Mouse (Mus musculus): ENCODE data around the gene Rnh1. TPM values are rescaled to one million over a fixed set of nuclear protein-coding genes. Genes with fewer than 3 reads are reported as not detected.

The Rnh1 gene
- polyA plus RNA-seq, 1 experiment: 195 TPM

DNA sequence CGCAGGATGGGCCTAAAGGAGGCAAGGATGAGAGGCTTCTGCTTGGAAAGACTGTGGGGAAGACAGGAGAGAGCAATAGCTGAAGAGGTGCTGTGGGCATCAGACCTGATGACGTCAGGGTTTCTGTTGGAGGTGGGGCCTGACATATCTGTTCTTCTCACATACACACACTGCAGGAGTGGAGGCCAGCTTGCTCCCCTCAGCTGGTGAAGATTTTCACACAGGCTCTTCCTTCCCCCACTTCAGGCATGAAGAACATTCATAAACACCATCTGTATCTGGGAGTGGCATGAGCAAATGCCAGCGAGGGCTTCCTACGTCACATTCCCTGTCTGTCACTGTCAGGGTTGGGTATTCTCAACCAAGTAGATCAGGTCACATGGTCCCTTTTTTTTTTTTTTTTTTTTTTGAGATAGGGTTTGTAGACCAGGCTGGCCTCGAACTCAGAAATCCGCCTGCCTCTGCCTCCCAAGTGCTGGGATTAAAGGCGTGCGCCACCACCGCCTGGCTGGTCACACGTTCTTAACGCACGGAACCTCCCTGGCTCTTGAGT lies 26.5 kb downstream of the Rnh1 start:
- H3K4me3 ChIP-seq (replicated peaks; ENCODE audit: extremely low read depth, low read depth, low read length): no peak overlapping the region
- no peaks in the 10 kb centered on the region for H3K4me1 ChIP-seq (ENCODE audit: control insufficient read depth, insufficient read depth, low read length)
- 90% methylated on average over 12 of the region's 12 CpGs for WGBS
- no peak for TF ChIP-seq POLR2A (IDR thresholded peaks at IDR 0.05; ENCODE audit: borderline replicate concordance, extremely low read depth, low read depth, low read length)
- no peak for TF ChIP-seq CTCF (IDR thresholded peaks at IDR 0.05; ENCODE audit: insufficient read depth, low read length)
- no peak for DNase-seq

DNA sequence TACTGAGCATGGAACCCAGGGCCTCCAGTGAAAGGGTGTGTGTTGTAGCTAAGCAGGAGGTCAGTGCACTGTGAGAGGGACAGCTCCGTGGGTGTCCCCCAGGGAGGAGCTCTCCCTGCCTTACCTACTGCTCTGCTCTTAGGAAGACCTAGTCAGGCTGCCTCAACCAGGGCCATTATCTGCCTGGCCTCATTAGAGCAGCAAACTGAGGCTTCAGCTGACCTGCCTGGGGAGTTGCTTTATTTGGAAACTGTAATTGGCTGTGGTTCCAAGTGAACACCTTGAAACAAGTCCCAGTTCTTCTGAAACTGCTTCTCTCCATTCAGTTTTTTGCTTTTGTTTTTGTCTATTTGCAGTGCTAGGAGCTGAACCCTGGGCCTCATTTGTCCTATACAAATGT lies 27.3 kb downstream of the Rnh1 start:
- WGBS: 54% methylated on average over 1 of the region's 1 CpGs
- Histone ChIP-seq H3K4me1 (ENCODE audit: control insufficient read depth, insufficient read depth, low read length) (no peaks in the 10 kb centered on the region), H3K4me3 (replicated peaks; ENCODE audit: extremely low read depth, low read depth, low read length) (no peak overlapping the region)
- TF ChIP-seq POLR2A (IDR thresholded peaks at IDR 0.05; ENCODE audit: borderline replicate concordance, extremely low read depth, low read depth, low read length) (no peak), CTCF (IDR thresholded peaks at IDR 0.05; ENCODE audit: insufficient read depth, low read length) (no peak)
- DNase-seq: no peak

DNA sequence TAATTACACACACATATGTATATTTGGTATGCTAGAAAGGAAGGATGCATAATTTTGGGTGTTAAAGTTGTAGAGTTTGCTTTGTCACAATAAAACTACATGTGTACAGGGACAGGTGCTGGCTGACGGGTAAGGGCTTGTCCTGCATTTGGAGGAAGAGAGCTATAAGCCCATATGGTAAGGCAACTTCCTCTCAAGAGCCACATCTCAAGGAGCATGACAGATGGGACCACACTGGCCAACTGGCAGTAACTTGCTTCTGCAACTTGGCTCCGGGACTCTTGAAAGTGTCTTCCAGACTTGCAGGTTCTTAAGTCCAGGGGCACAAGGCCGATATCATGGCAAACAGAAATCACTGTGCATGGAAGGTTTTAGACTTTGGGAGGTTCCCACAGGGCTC lies 28.0 kb downstream of the Rnh1 start:
- DNase-seq: no peak
- no peak for TF ChIP-seq CTCF (IDR thresholded peaks at IDR 0.05; ENCODE audit: insufficient read depth, low read length)
- TF ChIP-seq POLR2A (IDR thresholded peaks at IDR 0.05; ENCODE audit: borderline replicate concordance, extremely low read depth, low read depth, low read length): no peak
- Histone ChIP-seq H3K4me3 (replicated peaks; ENCODE audit: extremely low read depth, low read depth, low read length) (no peak overlapping the region), H3K4me1 (ENCODE audit: control insufficient read depth, insufficient read depth, low read length) (no peaks in the 10 kb centered on the region)
- 84% methylated on average over 3 of the region's 3 CpGs for WGBS

DNA sequence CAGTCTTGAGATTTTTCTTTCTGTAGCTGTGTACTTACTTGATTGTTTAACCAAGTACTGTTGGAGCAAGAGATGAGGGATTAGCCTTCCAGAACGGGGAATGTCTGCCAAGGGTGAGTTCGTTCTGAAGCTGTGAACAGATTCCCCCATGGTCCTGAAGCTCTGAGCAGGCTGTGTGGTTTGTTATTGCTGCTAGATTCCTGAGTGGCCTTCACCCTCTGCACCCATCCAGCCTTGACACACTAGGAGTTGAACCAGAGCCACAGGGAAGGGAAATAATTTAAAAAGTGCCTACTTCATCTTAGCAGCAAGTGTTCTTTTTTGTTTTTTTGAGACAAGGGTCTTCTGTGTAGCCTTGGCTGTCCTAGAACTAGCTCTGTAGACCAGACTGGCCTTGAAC lies 28.8 kb downstream of the Rnh1 start:
- no peak for DNase-seq
- H3K4me1 ChIP-seq (ENCODE audit: control insufficient read depth, insufficient read depth, low read length): no peaks in the 10 kb centered on the region
- TF ChIP-seq POLR2A (IDR thresholded peaks at IDR 0.05; ENCODE audit: borderline replicate concordance, extremely low read depth, low read depth, low read length): no peak
- no peak for TF ChIP-seq CTCF (IDR thresholded peaks at IDR 0.05; ENCODE audit: insufficient read depth, low read length)
- WGBS: 47% methylated on average over 2 of the region's 2 CpGs
- no peak overlapping the region for H3K4me3 ChIP-seq (replicated peaks; ENCODE audit: extremely low read depth, low read depth, low read length)

DNA sequence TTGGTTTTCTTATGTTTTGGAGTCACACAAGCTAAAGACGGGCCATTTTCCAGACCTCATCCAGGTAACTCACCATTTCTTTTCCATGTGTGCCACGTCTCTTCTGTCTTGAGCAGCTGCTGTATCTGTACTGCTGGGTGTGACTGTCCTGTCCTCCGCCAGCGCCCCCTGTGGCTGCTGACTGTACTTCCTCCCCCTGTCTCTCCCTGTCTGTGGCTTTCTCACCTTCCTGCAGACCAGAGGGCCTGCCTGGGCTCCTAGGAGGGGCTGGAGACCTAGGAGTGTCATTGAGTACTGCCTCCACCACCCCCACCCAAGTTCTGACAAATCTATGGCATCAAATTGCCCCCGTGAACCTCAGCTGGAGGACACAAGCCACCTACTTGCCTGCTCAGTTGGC lies 29.5 kb downstream of the Rnh1 start:
- H3K4me3 ChIP-seq (replicated peaks; ENCODE audit: extremely low read depth, low read depth, low read length): no peak overlapping the region
- H3K4me1 ChIP-seq (ENCODE audit: control insufficient read depth, insufficient read depth, low read length): no peaks in the 10 kb centered on the region
- no peak for TF ChIP-seq POLR2A (IDR thresholded peaks at IDR 0.05; ENCODE audit: borderline replicate concordance, extremely low read depth, low read depth, low read length)
- peak; percentile 47 for TF ChIP-seq CTCF (IDR thresholded peaks at IDR 0.05; ENCODE audit: insufficient read depth, low read length)
- DNase-seq: peak; percentile 44
- 47% methylated on average over 5 of the region's 5 CpGs for WGBS

DNA sequence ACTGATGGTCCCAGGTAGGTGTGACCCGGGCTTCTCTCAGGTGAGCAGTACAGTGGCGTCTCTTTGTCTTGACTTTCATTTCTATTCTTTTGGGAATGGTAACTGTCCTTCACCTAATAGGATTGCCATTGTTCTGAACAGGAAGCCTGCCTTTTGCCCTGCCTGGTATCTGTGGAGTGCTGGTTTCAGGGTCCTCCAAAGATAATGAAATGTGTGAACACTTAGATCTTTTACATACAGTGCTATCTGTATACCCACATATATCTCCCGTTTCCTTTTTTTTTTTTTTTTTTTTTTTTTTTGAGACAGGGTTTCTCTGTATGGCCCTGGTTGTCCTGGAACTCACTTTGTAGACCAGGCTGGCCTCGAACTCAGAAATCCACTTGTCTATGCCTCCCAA lies 31.3 kb downstream of the Rnh1 start:
- DNase-seq: no peak
- Histone ChIP-seq H3K4me1 (ENCODE audit: control insufficient read depth, insufficient read depth, low read length) (no peaks in the 10 kb centered on the region), H3K4me3 (replicated peaks; ENCODE audit: extremely low read depth, low read depth, low read length) (no peak overlapping the region)
- 83% methylated on average over 4 of the region's 4 CpGs for WGBS
- no peak for TF ChIP-seq POLR2A (IDR thresholded peaks at IDR 0.05; ENCODE audit: borderline replicate concordance, extremely low read depth, low read depth, low read length)
- TF ChIP-seq CTCF (IDR thresholded peaks at IDR 0.05; ENCODE audit: insufficient read depth, low read length): no peak

- no peak for DNase-seq
- no peak for TF ChIP-seq CTCF (IDR thresholded peaks at IDR 0.05; ENCODE audit: insufficient read depth, low read length)
- TF ChIP-seq POLR2A (IDR thresholded peaks at IDR 0.05; ENCODE audit: borderline replicate concordance, extremely low read depth, low read depth, low read length): no peak
- 61% methylated on average over 12 of the region's 12 CpGs for WGBS
- H3K4me1 ChIP-seq (ENCODE audit: control insufficient read depth, insufficient read depth, low read length): peaks cover 6% of the 10 kb centered on the region
- H3K4me3 ChIP-seq (replicated peaks; ENCODE audit: extremely low read depth, low read depth, low read length): peak overlapping the region; percentile 78
These were observed 40.5 kb downstream of the Rnh1 start for GRCm38 (mm10) chr7:141131904-141132755.

DNA sequence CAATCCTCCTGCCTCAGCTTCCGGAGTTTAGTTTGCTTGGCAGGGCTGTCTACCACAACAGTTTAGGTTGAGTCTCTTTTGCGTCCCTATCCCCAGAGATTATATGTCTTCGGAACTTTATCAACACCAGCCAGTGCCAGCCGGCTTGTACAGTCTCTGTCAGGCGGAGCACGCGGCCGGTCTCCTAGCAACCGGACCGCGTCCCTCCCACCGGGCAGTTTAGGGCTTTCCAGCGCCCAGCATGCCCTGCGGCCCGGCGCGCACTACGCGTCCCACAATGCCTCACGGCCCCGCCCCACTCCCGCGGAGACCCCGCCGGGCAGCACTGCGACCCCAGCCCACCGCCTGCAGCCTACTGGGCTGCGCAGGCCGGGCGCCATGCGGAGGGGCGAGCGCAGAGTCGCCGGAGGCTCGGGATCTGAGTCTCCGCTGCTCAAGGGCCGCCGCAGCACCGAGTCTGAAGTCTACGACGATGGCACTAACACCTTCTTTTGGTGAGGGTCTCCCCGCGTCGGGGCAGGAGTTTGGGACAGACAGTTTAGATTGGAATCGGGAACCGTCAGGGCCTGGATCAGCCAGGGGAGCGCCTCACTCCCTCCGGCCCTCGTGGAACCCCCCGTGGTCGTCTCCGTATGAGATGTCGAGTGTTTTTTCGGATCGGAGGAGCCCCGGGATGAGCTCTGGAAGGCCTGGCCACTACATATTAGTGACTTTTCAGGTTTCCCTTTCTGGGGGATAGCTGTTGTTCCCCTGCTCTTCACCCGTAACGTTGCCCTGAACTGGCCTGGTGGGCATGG lies 41.4 kb downstream of the Rnh1 start:
- peak; percentile 86 for DNase-seq
- H3K4me3 ChIP-seq (replicated peaks; ENCODE audit: extremely low read depth, low read depth, low read length): peak overlapping the region; percentile 78
- peaks cover 6% of the 10 kb centered on the region for H3K4me1 ChIP-seq (ENCODE audit: control insufficient read depth, insufficient read depth, low read length)
- WGBS: under 1% methylated on average over 59 of the region's 59 CpGs
- TF ChIP-seq CTCF (IDR thresholded peaks at IDR 0.05; ENCODE audit: insufficient read depth, low read length): no peak
- peak; percentile 30; the same call in 1 of the 2 replicates for TF ChIP-seq POLR2A (IDR thresholded peaks at IDR 0.05; ENCODE audit: borderline replicate concordance, extremely low read depth, low read depth, low read length)

DNA sequence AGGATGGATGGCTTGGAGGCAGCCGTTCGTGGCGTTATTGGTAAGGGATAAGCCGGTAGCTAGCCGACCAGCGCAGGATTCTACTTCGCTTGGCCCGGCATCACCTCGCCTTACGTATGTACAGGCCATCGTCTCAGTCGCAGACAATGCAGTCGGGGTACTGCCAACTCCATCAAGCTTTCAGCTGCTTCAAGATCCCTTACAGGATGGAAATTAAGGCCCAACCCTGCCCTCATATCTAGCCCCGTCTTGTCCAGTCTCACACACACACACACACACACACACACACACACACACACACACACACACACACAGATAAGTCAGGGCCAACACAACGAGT lies 49.2 kb downstream of the Rnh1 start:
- WGBS: 2% methylated on average over 15 of the region's 15 CpGs
- Histone ChIP-seq H3K4me3 (replicated peaks; ENCODE audit: extremely low read depth, low read depth, low read length) (peak overlapping the region; percentile 66), H3K4me1 (ENCODE audit: control insufficient read depth, insufficient read depth, low read length) (no peaks in the 10 kb centered on the region)
- no peak for TF ChIP-seq POLR2A (IDR thresholded peaks at IDR 0.05; ENCODE audit: borderline replicate concordance, extremely low read depth, low read depth, low read length)
- no peak for TF ChIP-seq CTCF (IDR thresholded peaks at IDR 0.05; ENCODE audit: insufficient read depth, low read length)
- DNase-seq: no peak
